Mouse (Mus musculus) granulocyte monocyte progenitor cell, adult 5-6 weeks (primary cell): ENCODE measurements around the gene Zfhx3. TPM values are rescaled to one million over a fixed set of nuclear protein-coding genes. Genes with fewer than 3 reads are reported as not detected.
A peak's percentile ranks its signal among the peaks of the same experiment; 100 is the strongest.

ENCODE experiments used
- ATAC-seq: replicated peaks from 2 replicates; pipeline ENCODE4 v1.8.0; 2016; ENCODE audit warnings: mild to moderate bottlenecking, moderate TSS enrichment, inconsistent platforms; ENCODE audit not compliant: poor library complexity, severe bottlenecking
- total RNA-seq, 2 experiments: library from RNA; stranded (forward) in 1 of 2; stranded (reverse) in 1 of 2; fragments of 200-712, 200-1000 nt in 1 of 2; fragments of >200 nt in 1 of 2; fragmentation: Nextera tagmentation in 1 of 2; gene quantifications; 2 replicates each; pipeline ENCODE4 v1.2.3; 2014 to 2017

Gene Zfhx3
- total RNA-seq, 2 experiments from 2014 or later = 0.31 to 0.41 TPM

DNA sequence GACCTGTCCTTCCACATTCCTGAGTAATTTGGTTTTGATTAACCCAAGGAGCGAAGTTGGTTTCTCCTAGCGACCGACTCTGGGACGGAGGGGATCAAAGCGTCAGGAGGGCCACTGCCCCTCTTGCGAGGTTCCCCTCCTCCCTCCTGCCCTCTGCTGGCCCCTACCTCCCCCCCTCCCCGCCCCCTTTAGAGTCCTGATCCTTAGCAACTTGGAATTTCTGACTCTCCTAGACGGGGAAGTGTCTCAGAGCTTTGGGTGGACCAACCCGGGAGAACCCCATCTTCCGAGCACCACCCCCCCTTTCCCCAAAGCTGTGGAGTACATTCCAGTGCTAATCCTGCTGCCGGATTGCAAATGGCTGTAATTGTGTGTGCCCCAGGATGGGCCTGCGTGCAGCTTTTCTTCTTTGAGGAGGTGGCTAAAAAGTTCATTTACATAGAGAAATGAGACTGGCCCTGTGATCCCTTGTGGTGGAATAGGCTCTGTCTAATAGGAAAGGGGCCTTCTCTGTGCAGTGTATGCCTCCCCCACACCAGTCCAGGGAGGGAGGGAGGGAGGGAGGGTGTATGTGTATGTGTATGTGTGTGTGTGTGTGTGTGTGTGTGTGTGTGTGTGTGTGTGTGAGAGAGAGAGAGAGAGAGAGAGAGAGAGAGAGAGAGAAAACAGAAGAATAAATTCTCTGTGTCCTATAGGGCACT lies 784.2 kb downstream of the Zfhx3 start:
- ATAC-seq = no peak

DNA sequence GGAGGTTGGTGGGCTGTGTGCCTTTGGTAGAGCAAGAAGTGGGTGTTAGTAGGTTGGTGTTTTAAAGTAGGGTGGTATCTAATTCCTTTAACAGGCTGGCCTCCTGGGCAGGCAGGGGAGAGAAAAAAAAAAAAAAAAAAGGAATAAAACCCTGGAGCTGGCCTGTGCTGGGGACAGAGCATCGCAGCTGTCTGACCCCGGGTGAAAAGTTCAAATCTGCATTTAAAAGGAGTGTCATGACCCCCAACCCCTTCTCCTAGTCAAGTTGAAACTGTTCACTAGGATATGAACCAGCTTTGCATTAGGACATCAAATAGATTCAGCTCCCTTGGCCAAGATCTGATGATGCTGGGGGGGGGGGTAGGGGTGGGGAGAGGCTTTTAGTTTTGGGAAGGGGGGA lies 786.7 kb downstream of the Zfhx3 start:
- no peak for ATAC-seq

DNA sequence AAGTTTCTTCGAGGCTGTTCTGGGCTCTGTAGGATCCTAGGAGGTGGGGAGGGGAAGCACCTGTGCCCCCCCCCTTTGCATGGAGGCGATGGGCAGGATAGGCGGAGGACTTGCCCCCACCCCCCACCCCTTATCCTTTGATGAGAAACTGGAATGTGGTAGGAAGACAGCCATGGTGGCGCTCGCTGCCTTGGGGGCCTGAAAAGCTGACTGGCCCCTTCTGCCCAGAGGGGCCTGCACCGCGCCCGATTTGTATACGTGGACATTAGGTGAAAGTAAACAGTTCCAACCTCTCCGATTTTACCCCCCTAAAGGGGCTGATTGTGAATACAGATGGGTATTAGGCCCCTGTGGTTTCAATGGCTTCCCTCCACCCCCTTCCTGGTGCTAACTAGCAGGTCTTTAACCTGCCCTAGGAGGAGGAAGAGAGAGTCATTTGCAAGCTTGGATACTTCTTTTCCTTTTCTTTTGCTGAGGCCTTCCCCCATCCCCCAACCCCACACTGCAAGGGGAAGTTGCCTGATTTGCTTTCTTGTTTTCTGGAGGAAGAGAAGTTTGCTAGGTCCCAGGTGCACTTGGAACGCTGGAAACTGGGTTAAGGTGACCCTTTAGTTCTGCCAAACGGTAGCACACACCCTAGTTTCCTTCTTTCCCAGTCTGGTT lies 787.4 kb downstream of the Zfhx3 start:
- peak; percentile 64 for ATAC-seq

DNA sequence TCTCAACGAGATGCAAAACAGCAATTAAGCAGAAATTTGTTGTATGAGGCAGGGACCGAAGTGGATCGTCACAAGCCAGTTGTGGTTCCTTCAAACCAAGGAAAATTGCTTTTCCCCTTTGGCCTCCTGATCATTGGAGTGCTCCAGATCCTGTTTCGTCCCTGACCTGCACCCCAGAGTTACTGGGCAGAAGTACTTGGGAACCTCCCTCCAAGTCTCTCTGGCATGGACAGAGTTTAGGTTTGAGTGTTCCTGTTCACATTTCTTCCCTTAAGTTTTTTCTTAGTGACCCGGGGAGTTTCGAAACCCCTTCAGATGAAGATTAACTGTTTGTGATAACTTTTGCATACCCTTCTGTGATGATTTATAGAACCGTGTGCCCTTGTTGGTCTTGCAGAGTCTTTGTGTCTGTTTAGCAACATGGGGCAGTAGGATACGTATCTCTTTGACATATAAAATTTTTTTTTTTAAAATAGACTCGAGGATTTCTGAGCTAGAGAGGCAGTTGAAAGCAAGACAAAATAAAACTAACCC lies 788.5 kb downstream of the Zfhx3 start:
- ATAC-seq = peak; percentile 25; the same call in 1 of the 2 replicates

DNA sequence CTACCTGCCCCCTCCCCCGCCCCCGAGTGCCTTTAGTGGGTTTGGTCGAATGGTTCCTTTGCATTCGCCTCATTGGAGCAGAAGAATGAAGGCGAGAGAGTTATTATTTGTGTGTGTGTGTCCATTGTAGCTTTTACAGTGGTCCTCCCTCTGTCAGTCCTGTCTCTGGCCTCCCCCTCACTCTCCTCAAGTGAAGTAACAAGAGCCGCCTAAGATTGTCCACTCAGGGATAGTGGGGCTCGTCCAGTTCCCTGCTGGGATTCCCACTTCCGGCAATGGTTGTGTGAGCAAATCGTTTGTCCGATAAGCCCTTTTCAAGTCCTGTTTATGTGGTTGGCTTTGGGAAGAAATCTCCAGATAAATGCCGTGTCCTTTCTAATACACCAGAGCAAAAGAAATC lies 790.1 kb downstream of the Zfhx3 start:
- no peak for ATAC-seq

DNA sequence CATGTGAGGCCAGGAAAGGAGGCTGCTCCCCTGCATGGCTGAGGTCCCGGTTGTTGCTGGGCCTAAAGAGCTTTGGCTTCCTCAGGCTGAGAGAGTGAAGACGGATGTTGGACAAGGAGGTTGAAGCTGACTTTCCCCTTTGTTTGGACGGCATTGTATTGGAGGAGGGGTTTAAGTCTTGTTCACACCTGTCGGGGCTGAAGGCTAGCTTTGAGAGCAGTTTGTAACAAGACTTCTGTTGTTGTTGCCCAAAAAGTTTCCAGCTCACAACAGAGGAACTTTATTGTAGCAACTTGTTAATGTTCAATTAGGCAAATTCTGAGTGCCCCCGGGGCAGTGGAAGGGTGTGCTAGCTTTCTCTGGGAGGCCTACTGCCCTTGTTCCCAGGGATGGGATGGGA lies 790.9 kb downstream of the Zfhx3 start:
- ATAC-seq = no peak

DNA sequence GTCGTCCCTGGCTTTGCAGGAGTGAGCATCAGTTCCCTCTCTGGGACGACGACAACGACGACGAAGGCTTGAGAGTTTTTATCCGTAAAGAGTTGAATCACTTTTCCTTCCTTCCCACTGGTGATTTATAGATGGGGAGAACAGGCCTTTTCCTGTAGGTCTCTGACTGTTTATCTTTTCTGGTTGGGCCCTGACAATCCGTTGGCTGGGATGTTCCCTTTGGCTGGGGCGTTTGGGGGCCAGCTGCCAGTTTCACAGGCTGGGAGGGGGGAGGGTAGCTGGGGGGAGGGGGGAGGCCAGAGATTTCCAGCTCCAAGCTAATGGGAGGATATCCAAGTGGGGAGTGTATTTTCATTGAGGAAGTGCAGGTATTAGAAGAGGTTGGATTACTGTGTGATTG lies 794.0 kb downstream of the Zfhx3 start:
- ATAC-seq = no peak

DNA sequence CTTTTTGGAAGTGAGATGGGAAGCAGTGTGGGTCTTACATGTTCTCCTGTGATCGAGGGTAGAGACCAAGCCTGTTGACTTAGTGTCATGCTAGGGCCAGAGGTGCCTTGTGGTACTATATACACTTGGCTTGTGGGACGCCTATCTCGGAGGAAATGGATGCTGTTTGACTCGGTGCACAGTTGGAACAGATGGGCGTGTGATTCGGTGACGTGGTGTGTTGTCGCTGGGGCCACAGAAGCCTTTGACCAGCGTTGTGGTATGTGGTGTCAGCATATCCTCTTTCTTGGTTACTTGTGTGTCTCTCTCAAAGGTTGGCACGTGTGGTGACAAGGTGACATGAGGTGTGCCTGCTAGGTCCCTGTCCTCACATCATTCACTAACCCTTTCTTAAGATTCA lies 795.7 kb downstream of the Zfhx3 start:
- ATAC-seq = peak; percentile 76

DNA sequence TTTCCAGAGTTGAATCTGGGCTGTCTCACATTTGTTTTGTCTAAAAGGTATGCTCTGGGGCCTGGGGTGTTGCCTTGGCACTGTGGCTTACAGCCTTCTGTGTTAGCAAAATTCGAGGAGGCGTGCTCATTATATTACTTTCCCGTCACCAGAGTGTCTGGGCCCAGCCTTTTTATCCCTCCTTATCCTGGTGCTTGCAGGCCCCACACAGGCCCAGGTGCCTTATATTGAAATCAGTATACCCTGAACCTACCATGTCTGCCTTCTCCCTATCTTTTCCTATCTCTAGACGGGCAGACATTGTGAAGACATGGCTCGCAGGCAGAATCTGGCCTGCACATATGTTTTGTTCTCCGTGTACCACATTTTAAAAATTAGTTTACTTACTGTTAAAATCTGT lies 797.1 kb downstream of the Zfhx3 start:
- no peak for ATAC-seq

DNA sequence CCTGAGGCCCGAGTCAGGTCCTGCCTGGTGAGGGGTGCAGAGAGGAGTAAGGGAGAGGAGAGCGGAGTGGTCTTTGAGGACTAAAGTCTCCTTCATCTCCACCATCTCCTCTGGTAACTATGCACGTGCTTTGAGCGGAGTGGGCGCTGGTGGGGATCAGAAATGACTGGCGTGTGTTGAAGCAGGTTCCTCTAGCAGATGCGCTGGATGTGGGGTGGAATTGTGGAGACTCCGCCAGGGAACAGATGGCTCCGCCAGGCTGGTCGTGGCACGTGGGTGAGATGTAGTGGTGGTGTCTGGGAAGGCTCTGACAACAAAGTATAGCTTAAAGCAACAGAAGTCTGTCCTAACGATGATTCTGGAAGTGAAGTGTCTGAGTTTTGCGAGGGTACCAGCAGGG lies 798.0 kb downstream of the Zfhx3 start:
- ATAC-seq = no peak

DNA sequence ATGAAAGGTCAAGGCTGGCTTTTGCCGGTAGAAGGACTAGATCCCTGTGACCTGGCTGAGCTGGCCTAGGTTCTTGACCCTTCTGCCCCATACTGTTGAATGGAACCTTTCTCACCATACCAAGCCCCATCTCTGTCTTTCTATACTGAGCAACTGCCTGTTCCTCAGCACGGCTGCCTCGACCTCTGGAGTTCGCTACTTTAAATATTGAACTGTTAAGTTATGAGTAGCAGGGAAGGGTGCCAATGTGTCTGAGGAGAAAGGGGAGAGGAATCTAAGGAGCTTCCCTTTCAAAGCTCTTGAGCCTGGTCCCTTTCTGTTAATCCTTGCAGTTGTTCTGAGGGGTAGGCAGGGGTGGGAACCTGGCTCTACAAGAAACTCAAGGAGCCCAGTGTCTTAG lies 799.2 kb downstream of the Zfhx3 start:
- ATAC-seq = no peak

DNA sequence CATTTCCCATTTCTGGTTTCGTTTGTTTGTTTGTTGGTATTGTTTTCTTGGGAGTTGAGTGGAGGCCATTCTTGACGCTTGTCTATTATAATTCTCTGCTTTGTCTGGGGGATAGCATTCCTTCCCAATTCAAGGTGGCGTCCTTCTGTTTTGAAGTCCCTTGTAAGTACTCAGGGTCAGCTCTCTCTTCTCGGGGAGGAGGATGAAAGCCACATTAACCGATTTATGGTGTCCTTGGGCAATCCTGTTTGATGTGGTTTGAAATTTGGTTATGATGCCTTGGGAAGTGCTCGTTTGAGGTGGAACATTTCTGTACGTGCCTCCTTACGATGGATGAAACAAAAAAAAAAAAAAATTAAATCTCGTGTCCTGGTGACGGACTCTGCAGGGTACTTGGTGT lies 800.0 kb downstream of the Zfhx3 start:
- no peak for ATAC-seq

DNA sequence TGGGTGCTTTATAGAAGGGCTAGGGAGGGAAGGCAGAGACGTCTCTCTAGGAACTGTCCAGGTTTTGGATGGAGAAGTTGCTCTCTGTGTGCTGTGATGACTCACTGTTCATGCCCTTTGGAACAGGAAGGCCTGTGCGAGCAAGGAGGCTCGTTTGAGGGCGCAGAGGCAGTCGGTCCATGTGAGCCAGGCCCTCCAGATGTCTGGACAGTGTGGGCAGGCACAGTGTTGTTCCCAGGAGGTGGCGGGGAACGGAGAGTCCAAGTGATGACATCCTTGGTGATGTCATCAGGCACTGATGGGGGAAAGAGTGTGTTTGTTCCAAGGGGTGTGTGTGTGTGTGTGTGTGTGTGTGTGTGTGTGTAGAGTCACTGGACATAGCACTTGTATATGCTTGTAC lies 800.8 kb downstream of the Zfhx3 start:
- ATAC-seq = peak; percentile 65

DNA sequence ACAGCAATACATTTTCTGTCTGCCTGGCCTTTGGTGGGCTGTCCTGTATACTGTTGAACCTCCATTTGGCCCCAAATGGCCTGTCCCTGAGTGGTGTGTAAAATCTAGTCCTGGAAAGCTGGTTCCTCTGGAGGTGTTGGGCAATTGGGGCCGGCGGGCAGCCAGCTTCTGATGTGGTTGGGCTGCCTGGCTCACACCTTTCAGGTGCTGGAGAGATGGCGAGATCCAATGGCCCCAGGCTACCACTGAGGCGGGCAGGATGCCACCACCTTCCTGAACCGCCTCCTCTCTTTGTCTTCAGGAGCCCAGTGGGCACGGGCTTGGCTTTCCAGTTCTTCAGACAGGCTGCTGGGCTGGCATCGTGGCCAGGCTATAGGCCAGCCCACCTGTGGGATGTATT lies 803.1 kb downstream of the Zfhx3 start:
- ATAC-seq = no peak

DNA sequence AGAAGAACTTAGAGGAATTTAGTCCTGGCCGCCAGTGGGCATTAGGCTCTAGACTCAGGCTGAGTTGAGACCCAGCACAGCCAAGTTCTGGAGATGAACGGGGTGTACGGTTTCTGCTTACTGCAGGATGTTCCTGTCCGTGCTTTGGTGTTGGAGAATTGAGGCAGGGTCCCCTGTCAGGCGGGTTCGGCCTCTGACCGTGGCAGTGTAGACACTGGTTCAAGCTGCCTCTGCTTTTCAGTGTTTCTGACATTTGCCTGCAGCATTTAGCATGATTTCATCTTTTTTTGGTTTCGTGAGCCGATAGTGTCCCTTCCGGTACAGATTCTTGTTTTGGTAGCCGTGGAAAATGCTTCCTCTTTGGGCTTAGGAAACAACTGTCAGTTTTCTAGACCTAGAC lies 805.7 kb downstream of the Zfhx3 start:
- peak; percentile 37 for ATAC-seq

DNA sequence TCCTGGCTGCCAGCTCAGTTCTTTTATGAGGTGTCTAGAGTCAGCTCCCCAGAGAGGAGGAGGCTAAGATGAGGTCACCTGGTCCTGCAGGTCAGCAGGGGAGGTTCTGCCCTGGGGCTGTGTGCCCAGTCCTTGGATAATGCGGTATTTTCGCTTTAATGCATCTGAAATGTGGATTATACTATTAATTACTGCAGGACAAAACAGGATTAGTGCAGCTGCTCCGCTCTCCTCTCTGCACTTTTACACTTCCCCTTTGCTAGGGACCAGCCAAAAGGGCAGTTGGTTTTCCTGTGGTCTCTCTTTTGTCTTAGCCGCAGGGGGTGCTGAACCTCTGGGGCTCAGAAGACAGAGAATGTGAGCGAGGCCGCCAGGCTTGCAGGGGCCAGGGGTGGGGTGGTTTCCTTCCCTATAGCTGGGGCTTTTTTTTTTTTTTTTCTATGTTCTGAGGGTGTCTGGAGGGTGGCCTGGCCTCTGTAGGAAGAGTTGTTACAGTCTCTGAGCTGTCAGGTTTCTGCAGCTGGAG lies 806.5 kb downstream of the Zfhx3 start:
- ATAC-seq = peak; percentile 87

DNA sequence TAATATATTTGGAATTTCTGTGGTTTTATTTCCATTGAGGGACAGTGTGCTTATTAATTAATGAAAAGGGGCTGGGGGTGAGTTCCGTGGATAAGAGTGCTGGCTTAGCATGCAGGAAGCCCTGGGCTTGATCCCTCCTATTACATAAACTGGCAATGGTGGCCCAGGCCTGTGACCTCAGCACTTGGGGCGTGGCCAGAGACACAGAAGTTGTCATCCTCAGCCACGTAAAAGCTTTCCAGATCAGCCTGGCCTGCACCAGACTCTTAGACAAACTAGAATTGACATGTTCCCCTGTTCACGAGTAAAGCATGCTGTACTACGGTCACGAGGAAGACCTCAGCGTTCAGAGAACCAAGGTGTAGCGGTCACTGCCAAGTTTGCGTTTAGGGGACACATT lies 808.4 kb downstream of the Zfhx3 start:
- no peak for ATAC-seq

DNA sequence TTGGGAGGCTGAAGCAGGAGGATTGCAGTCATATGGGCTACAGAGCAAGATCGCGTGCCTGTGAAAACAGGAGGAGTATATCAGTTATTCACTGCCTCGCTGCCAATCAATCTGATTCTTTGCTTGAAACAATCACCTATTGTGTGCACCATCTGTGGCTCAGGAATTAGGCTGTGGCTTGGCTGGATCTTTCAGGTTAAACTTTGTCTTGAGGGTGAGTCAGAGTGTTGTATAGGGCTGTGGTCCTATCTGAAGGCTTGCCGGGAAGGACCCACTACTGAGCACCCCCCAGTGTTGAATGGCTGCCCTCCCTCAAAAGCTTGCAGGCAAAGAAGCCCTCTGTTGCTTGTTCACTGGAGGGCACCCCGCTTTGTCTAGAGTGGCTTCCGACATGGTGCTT lies 812.1 kb downstream of the Zfhx3 start:
- no peak for ATAC-seq

DNA sequence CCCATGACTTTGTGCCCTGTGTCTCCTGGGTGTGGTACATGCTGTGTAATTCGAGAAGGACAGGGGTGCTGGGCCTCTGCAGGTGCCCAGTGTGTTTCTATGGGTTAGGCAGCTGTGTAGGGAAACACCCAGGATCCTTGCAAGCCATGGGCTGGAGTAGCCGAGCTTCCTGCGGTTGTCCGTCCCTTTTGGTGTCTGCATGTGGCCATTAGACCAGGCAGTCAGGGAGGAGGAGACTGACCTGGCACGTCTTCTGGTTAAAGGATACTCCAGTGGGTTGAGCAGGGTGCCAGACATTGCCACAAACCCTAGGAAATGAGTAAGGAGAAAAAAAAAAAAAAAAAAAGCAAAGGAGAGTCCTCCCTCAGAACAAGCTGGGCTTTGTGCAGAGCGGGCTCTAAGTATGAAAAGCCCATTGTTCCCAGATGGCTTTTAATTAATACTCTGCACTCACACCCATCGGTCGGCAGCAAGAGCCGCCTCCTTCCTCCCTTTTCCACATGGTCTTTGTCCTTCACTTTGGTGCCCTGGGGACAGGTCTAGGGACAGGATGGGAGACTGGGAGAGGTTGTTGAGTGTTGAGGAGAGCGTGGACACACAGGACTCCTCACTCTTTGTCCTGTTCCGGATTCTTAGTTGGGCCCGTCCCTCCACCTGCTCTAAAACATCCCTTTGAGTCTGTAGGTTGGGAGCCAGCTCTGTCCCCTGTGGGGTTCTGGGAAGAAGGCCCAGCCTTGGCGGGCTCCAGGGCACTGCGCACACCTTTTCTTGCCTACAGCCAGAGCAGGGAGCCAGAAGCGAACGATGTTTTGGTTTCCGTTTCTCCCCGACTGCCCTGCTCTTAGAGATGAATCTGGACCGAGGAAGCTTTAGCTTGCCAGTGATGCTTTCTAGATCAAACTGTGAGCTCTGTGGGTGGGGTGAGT lies 813.2 kb downstream of the Zfhx3 start:
- ATAC-seq = no peak

DNA sequence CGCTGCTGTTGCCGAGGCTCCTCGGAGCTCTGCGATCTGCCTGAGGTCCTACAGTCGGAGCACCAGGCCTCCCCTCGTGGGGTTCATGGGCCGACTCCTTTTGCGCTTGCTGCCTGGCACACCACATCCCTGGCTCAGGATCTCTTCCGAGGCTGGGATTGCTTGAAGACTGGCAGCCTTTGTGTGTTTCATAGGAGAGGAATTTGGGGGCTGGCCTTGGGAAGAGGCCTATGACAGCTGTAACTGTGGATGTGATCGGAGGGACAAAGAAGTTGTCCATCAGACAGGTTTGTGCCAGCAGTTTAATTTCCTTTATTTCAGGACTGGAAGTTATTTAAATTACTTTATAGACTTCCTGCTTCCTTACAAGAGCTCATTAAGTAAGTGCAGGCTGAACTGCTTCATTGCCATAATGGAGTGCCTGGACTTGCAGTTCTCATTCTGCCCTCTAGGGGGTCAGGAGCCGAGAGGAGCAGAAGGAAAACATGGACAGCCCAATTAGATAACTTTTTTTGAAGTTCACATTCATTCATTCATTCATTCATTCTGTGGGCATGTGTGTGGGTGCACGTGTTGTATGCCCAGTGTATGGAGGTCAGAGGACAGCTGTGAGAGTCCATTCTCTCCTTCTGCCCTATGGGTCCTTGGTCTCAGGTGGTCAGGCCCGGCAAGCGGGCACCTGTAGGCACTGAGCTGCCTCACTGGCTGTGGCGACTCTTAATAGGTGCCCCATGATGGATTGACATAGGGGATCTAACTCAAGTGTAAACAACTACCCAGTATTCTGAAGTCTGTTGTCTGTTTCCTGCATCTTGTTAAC lies 817.3 kb downstream of the Zfhx3 start:
- ATAC-seq = peak; percentile 75
